Mouse (Mus musculus) megakaryocyte progenitor cell, adult 5-6 weeks (primary cell): ENCODE measurements around the gene Tti1. TPM values are rescaled to one million over a fixed set of nuclear protein-coding genes. Genes with fewer than 3 reads are reported as not detected.

Source experiments
- ATAC-seq: replicated peaks from 2 replicates; pipeline ENCODE4 v1.8.0; 2016; ENCODE audit warnings: mild to moderate bottlenecking, moderate TSS enrichment, inconsistent platforms; ENCODE audit not compliant: poor library complexity
- total RNA-seq, 2 experiments: library from RNA; stranded (forward) in 1 of 2; stranded (reverse) in 1 of 2; fragments of 157-497, 149-512 nt in 1 of 2; fragments of 200-1000 nt in 1 of 2; gene quantifications; 2 replicates each; pipeline versions ENCODE4 v1.2.3 to v1.2.4; 2015 to 2017

The Tti1 gene
- total RNA-seq, 2 experiments from 2014 or later: 20.2 to 25.6 TPM

DNA sequence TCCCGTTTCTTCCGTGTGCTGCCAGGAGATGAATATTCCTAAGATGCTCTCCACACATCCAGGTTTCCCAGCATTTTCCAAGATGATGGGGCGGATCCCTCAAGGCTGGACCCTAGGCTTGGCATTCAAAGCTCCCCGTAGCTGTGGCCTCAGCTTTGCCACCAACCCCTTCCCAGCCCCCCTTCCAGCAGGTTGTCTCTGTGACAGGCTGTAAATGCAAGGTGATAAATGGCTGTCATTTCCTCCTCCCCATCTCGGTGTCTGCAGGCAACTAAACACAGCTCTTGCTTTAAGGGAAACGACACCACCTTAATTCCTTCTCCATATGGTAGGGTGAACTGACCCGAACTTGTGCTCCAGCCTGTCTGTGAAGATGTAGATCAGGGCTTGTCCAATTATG is 52.6 kb downstream of the Tti1 start:
- ATAC-seq: no peak

DNA sequence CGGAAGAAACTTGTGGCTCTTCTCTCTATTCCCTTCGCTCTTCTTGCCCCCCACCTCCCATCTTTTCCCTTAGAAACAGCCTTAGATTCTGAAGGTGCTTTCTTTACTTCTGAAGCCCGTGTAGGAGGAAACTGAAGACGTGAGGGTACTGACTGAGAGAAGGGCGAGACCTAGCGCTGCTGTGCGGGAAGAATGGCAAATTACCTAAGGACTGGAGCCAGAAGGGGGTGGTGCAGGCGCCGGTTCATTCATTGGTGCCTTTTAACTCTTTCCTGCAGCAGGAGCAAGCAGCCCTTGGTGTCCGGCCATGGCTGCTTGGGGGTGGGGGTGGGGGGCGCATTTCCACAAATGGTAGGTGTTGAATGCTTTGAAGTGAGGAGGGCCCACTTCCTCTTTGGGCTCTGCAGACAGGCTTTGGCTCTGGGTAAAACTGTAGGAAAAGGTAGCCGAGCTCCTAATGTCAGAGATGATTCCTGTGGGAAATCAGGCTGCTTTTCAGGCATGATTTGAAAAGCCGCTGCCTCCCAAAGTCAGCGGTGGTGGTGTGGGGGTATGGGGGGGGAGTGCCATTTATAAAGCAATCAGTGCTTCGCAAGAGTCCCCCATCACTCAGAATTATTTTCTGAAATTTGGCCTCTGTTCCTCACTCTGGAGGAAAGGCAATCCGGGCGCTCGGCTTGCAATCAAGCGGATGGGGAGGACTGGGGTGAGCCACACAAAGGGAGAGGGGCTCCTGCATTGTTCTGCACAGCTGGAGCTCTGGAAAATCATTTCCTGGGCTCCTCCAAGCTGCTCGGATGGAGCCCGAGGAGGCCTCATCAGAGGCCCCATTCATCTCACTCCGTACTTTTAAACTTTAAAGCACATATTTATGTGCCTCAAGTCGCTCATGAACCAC is 53.4 kb downstream of the Tti1 start:
- ATAC-seq: no peak

DNA sequence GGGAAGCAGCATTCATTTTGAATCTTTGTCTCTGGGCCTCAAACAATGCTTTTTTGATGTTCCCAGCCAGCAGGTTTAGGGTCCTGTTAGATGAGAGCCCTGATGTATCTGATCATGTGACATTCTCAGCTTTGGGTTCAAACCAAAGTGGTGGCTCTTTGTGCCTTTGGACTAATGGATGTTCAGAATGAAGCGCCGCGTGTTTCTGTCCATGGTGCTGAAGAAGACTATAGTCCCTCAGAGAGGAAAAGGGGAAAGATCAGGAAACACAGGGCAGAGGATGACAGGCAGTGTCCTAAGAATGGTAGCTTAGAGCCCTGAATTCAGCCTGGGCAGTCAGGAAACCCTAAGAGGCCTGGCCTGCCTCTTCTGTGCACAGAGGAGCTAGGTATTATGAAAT is 57.6 kb downstream of the Tti1 start:
- ATAC-seq: peak; percentile 69

DNA sequence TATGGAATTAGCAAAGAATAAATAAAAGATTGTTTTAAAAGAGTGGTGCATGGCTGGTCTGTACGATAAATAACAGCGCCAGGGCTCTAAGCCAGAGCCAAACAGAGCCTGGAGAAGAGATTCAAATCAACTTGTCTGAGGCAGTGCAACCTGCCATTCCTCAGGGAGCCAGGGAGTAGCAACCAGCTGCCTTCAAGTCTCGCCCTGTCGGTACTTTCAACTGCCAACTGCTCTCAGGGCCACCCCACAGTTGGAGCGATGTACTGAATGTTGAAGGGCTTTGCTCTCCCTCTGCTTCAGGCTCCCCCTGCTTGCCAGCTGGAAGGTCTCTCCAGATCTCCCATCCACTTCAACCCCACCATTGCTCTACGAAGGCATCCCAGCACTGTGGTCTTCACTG is 58.1 kb downstream of the Tti1 start:
- ATAC-seq: no peak

DNA sequence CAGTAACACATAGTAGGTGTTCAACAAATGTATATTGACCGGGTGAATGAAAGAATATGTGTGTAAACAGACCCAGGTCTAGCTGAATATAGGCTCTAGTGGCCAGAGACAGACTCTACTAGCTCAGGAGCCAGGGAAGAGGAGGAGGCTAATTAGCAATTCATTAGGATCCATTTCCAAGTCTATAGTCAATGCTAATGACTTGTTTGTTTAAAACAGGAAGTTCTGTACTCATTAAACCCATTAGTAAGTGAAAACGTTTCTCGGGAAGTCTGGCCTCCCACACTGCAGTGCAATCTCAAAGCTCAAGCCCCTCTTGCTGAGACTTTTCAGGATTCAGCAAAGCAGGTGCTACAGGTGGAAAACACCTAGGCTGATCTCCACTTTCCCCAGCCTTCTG is 60.4 kb downstream of the Tti1 start:
- no peak for ATAC-seq

DNA sequence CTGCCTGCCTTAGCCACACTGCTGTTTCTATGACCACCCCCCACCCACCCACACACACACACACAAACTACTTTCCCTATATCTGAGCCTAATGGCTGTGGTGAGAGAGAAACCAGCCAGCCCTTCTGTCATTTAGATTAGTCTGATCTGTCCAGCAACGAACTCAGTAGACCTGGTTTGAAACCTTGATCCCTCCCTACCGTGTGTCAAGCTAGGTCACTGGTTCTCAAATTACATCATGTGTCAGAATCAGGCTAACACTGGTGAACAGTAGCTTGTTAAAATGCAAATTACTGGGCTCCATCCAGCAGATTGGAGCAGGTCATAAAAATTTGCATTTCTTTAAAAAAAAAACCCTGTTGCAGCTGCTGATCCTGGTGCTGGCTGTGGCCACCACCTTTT is 70.5 kb downstream of the Tti1 start:
- no peak for ATAC-seq

DNA sequence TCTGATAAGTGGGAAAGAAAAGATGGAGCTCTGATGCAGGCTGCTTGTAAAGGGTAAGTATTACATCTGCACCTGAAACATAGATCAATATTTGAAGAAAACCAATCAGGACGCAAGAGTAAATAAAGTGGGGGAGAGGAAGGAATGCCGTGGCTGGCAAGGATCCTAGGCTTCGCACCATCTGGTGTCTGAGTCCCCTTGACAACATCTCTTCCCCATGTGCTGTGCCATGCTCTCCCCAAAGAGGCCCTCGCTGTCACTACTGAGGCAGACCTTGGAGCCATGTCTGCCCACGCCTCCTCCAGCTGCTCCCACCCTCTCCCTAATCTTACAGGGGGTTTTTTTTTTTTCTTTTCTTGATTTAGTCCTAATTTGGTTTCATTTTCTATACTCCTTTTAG is 74.3 kb downstream of the Tti1 start:
- ATAC-seq: no peak

DNA sequence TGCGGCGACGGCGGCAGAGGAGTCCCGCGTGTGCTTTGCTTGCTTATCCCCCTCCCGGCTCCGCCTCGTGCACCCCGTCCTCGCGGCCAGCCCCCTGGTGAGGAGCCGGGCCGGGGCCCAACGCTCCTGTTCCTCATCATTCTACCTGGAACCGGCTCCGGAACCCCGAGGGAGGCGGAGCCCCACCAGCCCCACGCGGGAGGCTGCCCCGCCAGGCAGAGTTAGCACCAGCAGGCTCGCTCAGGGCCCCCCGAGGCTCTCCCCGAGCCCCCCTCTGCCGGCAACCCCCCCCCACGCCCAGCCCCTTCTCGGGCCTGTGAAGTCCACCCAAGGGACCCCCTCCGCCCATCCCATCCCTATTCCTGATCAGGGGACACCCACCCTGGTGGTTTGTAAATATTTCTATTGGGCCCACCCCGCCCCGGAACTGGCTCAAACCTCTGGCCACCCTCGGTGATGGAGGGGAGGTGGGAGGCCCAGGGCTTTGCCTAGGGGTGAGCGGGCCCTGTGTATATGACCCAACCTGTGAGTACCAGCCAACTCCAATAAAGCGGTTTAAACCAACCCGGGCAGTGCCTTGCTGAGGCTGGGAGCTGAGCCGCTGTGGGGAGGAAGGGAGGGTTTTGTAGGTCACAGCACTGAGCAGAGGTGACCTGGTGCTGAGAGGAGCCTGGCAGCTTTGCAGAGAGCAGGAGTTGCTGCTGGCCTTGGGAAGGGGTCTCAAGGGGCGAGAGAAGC is 83.9 kb downstream of the Tti1 start:
- ATAC-seq: no peak

DNA sequence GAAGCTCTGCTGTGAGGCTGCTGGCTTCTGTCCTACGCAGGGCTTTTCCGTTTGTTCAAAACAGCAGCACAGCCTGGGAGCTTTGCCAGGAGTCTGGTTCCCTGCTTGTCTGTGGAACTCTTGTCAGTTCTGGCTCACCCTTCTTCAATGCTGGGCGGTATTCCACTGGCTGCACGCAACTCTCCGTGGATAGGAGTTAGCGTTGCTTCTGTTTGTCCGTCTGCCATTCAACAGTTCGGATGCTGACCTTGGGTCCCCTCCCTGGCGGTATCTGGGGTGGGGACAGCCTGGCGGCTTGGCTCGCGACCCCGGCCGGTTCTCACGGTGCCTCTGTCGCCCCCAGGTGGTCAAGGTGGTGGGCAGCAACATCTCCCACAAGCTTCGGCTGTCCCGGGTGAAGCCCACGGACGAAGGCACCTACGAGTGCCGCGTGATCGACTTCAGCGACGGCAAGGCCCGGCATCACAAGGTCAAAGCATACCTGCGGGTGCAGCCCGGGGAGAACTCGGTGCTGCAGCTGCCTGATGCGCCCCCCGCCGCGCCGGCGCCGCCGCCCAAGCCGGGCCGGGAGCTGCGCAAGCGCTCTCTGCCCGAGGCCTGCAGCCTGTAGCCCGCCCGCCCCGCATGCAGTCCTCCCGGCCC is 84.6 kb downstream of the Tti1 start:
- peak; percentile 54 for ATAC-seq

DNA sequence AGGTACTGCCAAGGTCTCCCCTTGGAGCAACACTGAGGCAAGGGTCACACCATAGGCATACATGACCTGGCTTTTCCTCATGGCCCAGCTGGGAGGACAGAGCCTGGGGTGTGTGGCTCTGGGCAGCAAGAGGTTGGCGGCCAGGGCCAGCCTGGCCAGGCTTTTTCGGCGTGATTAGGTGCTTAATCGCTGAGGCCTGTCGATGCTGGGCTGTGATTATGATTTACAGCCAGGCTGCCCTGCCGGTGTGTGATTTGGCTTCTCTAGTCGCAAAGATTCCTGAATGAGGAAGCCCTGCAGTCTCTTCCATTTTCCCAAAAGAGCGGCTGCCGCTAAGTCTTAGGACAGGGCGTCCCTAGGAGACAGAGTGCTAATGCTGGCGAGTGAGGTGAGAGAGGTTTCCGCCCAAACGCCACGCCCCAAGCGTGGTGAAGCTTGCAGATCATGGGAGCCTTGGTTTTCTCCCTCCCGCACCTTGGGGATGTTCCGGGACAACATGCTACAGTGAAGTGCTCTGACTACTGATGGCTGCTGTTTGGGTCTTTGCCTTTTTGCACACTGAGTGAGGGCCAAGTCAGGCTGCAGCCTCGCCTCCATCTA is 87.5 kb downstream of the Tti1 start:
- ATAC-seq: no peak

DNA sequence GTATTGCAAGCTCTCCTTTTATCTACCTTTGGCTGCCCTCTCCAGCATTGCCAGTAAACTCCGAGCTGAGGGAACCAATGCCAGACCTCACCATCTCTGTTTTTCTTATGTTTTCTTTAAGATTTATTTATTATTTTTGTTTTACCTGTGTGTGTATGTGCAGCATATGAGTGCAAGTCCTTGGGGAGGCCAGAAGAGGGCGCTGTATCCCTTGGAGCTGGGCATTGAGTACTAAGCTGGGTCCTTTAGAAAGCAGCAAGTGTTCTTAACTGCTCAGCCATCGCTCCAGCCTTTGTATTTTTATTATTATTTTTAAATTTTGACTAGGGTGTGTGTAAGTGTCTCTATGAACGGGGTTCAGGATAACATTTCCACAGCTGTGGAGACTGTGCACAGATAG is 91.6 kb downstream of the Tti1 start:
- ATAC-seq: no peak

DNA sequence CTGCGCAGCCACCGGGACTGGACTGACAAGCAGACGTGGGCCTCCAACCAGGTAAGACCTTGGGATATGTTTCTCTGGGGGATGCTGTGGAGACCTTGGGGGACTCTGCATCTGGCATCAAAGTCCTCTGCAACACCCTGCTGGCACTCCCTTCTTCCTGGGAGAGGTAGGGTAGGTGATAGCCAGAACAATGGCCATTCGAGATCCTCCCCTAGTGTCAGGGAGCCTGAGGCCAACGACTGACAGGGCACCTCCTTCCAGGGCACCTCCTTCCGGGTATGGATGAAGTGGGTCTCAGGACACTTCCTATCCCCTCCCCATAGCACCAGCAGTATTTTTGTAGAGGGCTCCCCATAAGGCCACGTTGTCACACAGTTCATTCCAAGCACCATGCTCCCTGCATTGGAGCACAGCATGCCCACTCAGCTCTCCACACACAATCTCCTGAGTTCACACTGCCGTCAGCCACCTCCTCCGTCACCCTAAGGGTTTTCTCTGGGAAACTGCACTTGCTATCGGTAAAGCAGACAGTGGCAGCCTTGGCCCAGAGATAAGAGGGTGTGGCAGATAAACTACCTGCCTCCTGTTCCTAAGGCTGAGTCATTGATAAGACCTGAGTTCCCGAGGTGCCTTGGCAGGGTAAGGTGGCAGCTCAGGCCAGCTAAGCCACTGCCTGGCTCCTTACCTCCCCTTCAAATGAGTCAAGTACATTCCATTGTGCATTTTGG is 92.6 kb downstream of the Tti1 start:
- peak; percentile 54 for ATAC-seq

DNA sequence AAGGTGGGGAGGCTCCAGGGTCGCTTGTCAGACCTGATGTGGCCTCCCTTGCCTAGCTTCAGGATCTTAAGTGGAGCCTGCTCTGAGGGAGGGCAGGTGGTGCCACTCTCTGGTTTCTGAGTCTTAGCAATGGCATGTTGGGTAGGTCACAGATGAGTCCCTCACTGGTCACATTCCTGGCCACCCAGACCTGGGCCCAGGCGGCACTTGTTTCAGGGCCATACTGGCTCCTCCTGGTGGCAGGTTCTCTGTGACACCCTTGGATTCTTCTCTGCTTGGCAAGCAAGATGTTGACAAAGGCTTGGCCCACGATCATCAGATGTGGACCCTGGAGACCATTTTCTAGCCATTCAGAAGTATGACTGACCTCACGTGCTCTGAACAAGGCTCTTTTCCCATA is 95.6 kb downstream of the Tti1 start:
- ATAC-seq: no peak

Other genes starting within 250 kb of the Tti1 start
- gene Vstm2l, start 113.8 kb downstream of the Tti1 start, total RNA-seq (2015): not detected in 2 replicates
- gene Vstm2l, start 113.8 kb downstream of the Tti1 start, total RNA-seq (2017): not detected in 2 replicates
- gene Rprd1b, start 64 bp upstream of the Tti1 start, total RNA-seq (2015): 30.5 and 38.4 TPM in 2 replicates
- 18.6 and 23.9 TPM in 2 replicates for gene Rprd1b, start 64 bp upstream of the Tti1 start, total RNA-seq (2017)
- gene Tgm2, start 118.0 kb upstream of the Tti1 start, total RNA-seq (2015): 0.07 and 0.39 TPM in 2 replicates
- 0.58 and 1.5 TPM in 2 replicates for gene Tgm2, start 118.0 kb upstream of the Tti1 start, total RNA-seq (2017)
- not detected in 2 replicates for gene D630003M21Rik, start 200.8 kb upstream of the Tti1 start, total RNA-seq (2015)
- 0.04 TPM in 1 of 2 replicates, not detected in the other for gene D630003M21Rik, start 200.8 kb upstream of the Tti1 start, total RNA-seq (2017)
- gene Bpi, start 229.7 kb upstream of the Tti1 start, total RNA-seq (2015): 0.12 TPM in 1 of 2 replicates, not detected in the other
- not detected in 2 replicates for gene Bpi, start 229.7 kb upstream of the Tti1 start, total RNA-seq (2017)